Mouse (Mus musculus) stomach, postnatal 0 days (tissue): ENCODE data around the gene Zfp59. TPM values are rescaled to one million over a fixed set of nuclear protein-coding genes. Genes with fewer than 3 reads are reported as not detected.
"Not testable (repeated sequence)": the region's sequence is repeated elsewhere in the genome, so short reads cannot be mapped to it uniquely, and the experiment has no call there.

Experiments used
- ATAC-seq: fragments of 200-750 bp; cut with Nextera tagmentation; 2 replicates; pipeline ENCODE4 v1.8.0; 2017; ENCODE audit not compliant: low FRiP score, low TSS enrichment
- DNase-seq: peaks from one replicate; pipeline ENCODE4 v3.0.0-alpha.2; 2016; ENCODE audit warnings: low spot score
- H3K27ac ChIP-seq: fragments of 300-500 bp; sonication (generic); replicated peaks from 2 replicates; pipeline ENCODE4 v1.5.1; 2014; ENCODE audit warnings: mild to moderate bottlenecking, control low read depth
- H3K27me3 ChIP-seq: fragments of 300-500 bp; sonication (generic); 2 replicates; pipeline ENCODE4 v1.6.1; 2014; ENCODE audit warnings: low read length; ENCODE audit not compliant: control insufficient read depth, insufficient read depth
- H3K36me3 ChIP-seq: fragments of 300-500 bp; sonication (generic); 2 replicates; pipeline ENCODE4 v1.6.1; 2014; ENCODE audit warnings: low read length, mixed read lengths; ENCODE audit not compliant: control insufficient read depth, insufficient read depth
- H3K4me1 ChIP-seq: fragments of 300-500 bp; sonication (generic); replicated peaks from 2 replicates; pipeline ENCODE4 v1.6.1; 2014; ENCODE audit warnings: antibody characterized with exemption; ENCODE audit not compliant: control insufficient read depth, insufficient read depth
- H3K4me2 ChIP-seq: fragments of 300-500 bp; sonication (generic); replicated peaks from 2 replicates; pipeline ENCODE4 v1.6.1; 2014; ENCODE audit warnings: low read depth, mild to moderate bottlenecking, control low read depth, moderate library complexity
- H3K4me3 ChIP-seq: fragments of 300-500 bp; sonication (generic); 2 replicates; pipeline ENCODE4 v1.5.1; 2014; ENCODE audit warnings: low read depth, low read length, control low read depth
- H3K9ac ChIP-seq: fragments of 300-500 bp; sonication (generic); 2 replicates; pipeline ENCODE4 v1.6.1; 2014; ENCODE audit warnings: mild to moderate bottlenecking, low read length, control low read depth, mixed read lengths
- H3K9me3 ChIP-seq: fragments of 300-500 bp; sonication (generic); 2 replicates; pipeline ENCODE4 v1.6.1; 2016; ENCODE audit warnings: low read length; ENCODE audit not compliant: control insufficient read depth
- CTCF ChIP-seq: IDR thresholded peaks from 2 replicates; pipeline ENCODE4 v1.5.1; 2016; ENCODE audit warnings: antibody characterized with exemption, low read depth, mild to moderate bottlenecking, moderate library complexity
- EP300 ChIP-seq: optimal IDR thresholded peaks from 2 replicates; pipeline ENCODE3; 2016; ENCODE audit warnings: antibody characterized with exemption
- WGBS: fragments of 180-500 bp; shearing (Covaris S2); extraction: QIAGEN DNeasy Blood & Tissue Kit; methylation state at CpG from one replicate; pipeline ENCODE4 v1.1.7; 2014; 5-methylcytosine and 5-hydroxymethylcytosine counted together
- polyA plus RNA-seq: library from polyadenylated mRNA; unstranded; fragments of >200 nt; fragmentation: Nextera tagmentation; extraction: Ambion mirVana; gene quantifications from 2 replicates; pipeline ENCODE4 v1.2.1, GENCODE M21; 2015

Gene Zfp59
- polyA plus RNA-seq, 1 experiment from 2014 or later: 3.0 TPM

- H3K9me3 ChIP-seq: no peaks in the 10 kb centered on the region
- H3K4me3 ChIP-seq: no peak overlapping the region
- no peak for ATAC-seq
- TF ChIP-seq EP300 (no peak), CTCF (peak; percentile 60)
- H3K9ac ChIP-seq: no peak overlapping the region
- 47% methylated on average over 2 of the region's 2 CpGs for WGBS
- H3K4me2 ChIP-seq: no peak overlapping the region
- no peak overlapping the region for H3K27ac ChIP-seq
- no peaks in the 10 kb centered on the region for H3K36me3 ChIP-seq
- no peaks in the 10 kb centered on the region for H3K4me1 ChIP-seq
- no peak for DNase-seq
- H3K27me3 ChIP-seq: no peaks in the 10 kb centered on the region
Measured at GRCm38 (mm10) chr7:27801137-27801536, 37.3 kb upstream of the Zfp59 start.

- DNase-seq: no peak
Measured at GRCm38 (mm10) chr7:27802986-27803385, 35.4 kb upstream of the Zfp59 start.

GRCm38 (mm10) chr7:27804297-27805030, 33.9 kb upstream of the Zfp59 start:
- Histone ChIP-seq H3K9me3 (no peaks in the 10 kb centered on the region), H3K36me3 (0 out of 2 replicates have a peak, but pooled peaks cover 3% of the 10 kb centered on the region), H3K4me1 (no peaks in the 10 kb centered on the region), H3K4me3 (peak overlapping the region; percentile 69), H3K4me2 (peak overlapping the region; percentile 83), H3K27ac (peak overlapping the region; percentile 58; the same call in 1 of the 2 replicates), H3K9ac (peak overlapping the region; percentile 75), H3K27me3 (no peaks in the 10 kb centered on the region)
- WGBS: under 1% methylated on average over 25 of the region's 25 CpGs
- ATAC-seq (peak; percentile 97), DNase-seq (peak; percentile 88)
- TF ChIP-seq CTCF (no peak), EP300 (peak; percentile 61)

More at GRCm38 (mm10) chr7:27802986-27803385, 35.4 kb upstream of the Zfp59 start:
- no peak for ATAC-seq
- H3K27ac ChIP-seq: no peak overlapping the region
- no peaks in the 10 kb centered on the region for H3K4me1 ChIP-seq
- TF ChIP-seq CTCF: no peak
- TF ChIP-seq EP300: no peak
- 76% methylated on average over 5 of the region's 5 CpGs for WGBS
- no peaks in the 10 kb centered on the region for H3K36me3 ChIP-seq
- no peaks in the 10 kb centered on the region for H3K9me3 ChIP-seq
- H3K4me2 ChIP-seq: no peak overlapping the region
- H3K9ac ChIP-seq: no peak overlapping the region
- H3K4me3 ChIP-seq: no peak overlapping the region
- no peaks in the 10 kb centered on the region for H3K27me3 ChIP-seq

GRCm38 (mm10) chr7:27806896-27807295, 31.5 kb upstream of the Zfp59 start, which contains the start of gene Zfp626:
TSS of gene Zfp626 (plus strand) at chr7:27807196.
- WGBS: 92% methylated on average over 3 of the region's 3 CpGs
- not testable (repeated sequence) for H3K9me3 ChIP-seq, H3K27me3 ChIP-seq, H3K4me2 ChIP-seq, H3K4me3 ChIP-seq, H3K9ac ChIP-seq, DNase-seq, H3K36me3 ChIP-seq, H3K4me1 ChIP-seq, H3K27ac ChIP-seq, ATAC-seq

GRCm38 (mm10) chr7:27807305-27807704, 31.1 kb upstream of the Zfp59 start:
- H3K36me3 ChIP-seq: peaks cover 11% of the 10 kb centered on the region; the same call in 1 of the 2 replicates
- WGBS: 82% methylated on average over 7 of the region's 7 CpGs
- ATAC-seq: not testable (repeated sequence)

GRCm38 (mm10) chr7:27818526-27819110, 19.8 kb upstream of the Zfp59 start:
- no peak for ATAC-seq
- WGBS: 94% methylated on average over 7 of the region's 7 CpGs
- DNase-seq: no peak

More at GRCm38 (mm10) chr7:27807305-27807704, 31.1 kb upstream of the Zfp59 start:
- H3K9ac ChIP-seq, H3K4me2 ChIP-seq, DNase-seq, H3K9me3 ChIP-seq, H3K27me3 ChIP-seq, H3K27ac ChIP-seq, H3K4me1 ChIP-seq, H3K4me3 ChIP-seq: not testable (repeated sequence)

More at GRCm38 (mm10) chr7:27818526-27819110, 19.8 kb upstream of the Zfp59 start:
- Histone ChIP-seq H3K9me3 (no peaks in the 10 kb centered on the region), H3K27me3 (no peaks in the 10 kb centered on the region), H3K36me3 (peaks cover 12% of the 10 kb centered on the region; the same call in 1 of the 2 replicates), H3K4me3 (no peak overlapping the region), H3K4me1 (no peaks in the 10 kb centered on the region), H3K4me2 (no peak overlapping the region), H3K9ac (no peak overlapping the region), H3K27ac (no peak overlapping the region)
- TF ChIP-seq EP300: no peak
- TF ChIP-seq CTCF: no peak
